In genomic region chrX:93911087-93911840, GRCm38 (mm10) we compare ENCODE assay signal across 8 mouse cellular contexts. TPM values are rescaled to one million over a fixed set of nuclear protein-coding genes. Genes with fewer than 3 reads are reported as not detected.
A peak's percentile ranks its signal among the peaks of the same experiment; 100 is the strongest.
DNase-seq lines count a peak whose midpoint lies in the region; ATAC-seq lines count a peak whose summit lies in the region.

No protein-coding gene starts in this region.

- no peaks in the 10 kb centered on the region for H3K4me1 ChIP-seq in intestine, embryonic 15.5 days (replicated peaks)
- H3K4me1 ChIP-seq in limb, embryonic 12.5 days (replicated peaks) = no peaks in the 10 kb centered on the region
- H3K4me1 ChIP-seq in midbrain, embryonic 13.5 days (replicated peaks) = no peaks in the 10 kb centered on the region
- H3K4me1 ChIP-seq in stomach, embryonic 14.5 days (ENCODE audit: control insufficient read depth, insufficient read depth, low read length) = no peaks in the 10 kb centered on the region

- H3K4me3 ChIP-seq in intestine, embryonic 15.5 days (replicated peaks) = peak overlapping the region; percentile 25
- peak overlapping the region; percentile 28 for H3K4me3 ChIP-seq in limb, embryonic 12.5 days (replicated peaks)
- H3K4me3 ChIP-seq in midbrain, embryonic 13.5 days (replicated peaks) = peak overlapping the region; percentile 26
- 0 out of 2 replicates have a peak overlapping the region, but pooled peaks have one; percentile 10 for H3K4me3 ChIP-seq in stomach, embryonic 14.5 days (ENCODE audit: low read depth, low read length)

- H3K27ac ChIP-seq in intestine, embryonic 15.5 days = no peak overlapping the region
- H3K27ac ChIP-seq in limb, embryonic 12.5 days = no peak overlapping the region
- no peak overlapping the region for H3K27ac ChIP-seq in midbrain, embryonic 13.5 days
- H3K27ac ChIP-seq in stomach, embryonic 14.5 days (ENCODE audit: low read length) = no peak overlapping the region

- DNase-seq in 3134 (ENCODE audit: extremely low read depth, insufficient read length, low spot score) = peak; percentile 49
- DNase-seq in adipocyte (ENCODE audit: low spot score) = peak; percentile 73
- peak; percentile 53 for DNase-seq in embryo, embryonic 11.5 days (ENCODE audit: low read depth, low spot score)

- peak; percentile 89 for ATAC-seq in granulocyte monocyte progenitor cell, adult 5-6 weeks (replicated peaks; ENCODE audit: poor library complexity, severe bottlenecking)
- peak; percentile 87 for ATAC-seq in intestine, embryonic 15.5 days
- peak; percentile 52; the same call in 1 of the 2 replicates for ATAC-seq in limb, embryonic 12.5 days (ENCODE audit: insufficient number of reproducible peaks, insufficient read depth, low FRiP score, low TSS enrichment, low read depth)
- ATAC-seq in midbrain, embryonic 13.5 days = peak; percentile 82
- ATAC-seq in stomach, embryonic 14.5 days (ENCODE audit: insufficient number of reproducible peaks, insufficient read depth, low FRiP score, low read depth) = peak; percentile 85

- H3K36me3 ChIP-seq in intestine, embryonic 15.5 days = no peaks in the 10 kb centered on the region
- H3K36me3 ChIP-seq in limb, embryonic 12.5 days = no peaks in the 10 kb centered on the region
- no peaks in the 10 kb centered on the region for H3K36me3 ChIP-seq in midbrain, embryonic 13.5 days
- H3K36me3 ChIP-seq in stomach, embryonic 14.5 days (ENCODE audit: control insufficient read depth, insufficient read depth, low read length) = no peaks in the 10 kb centered on the region

- no peak overlapping the region for H3K9ac ChIP-seq in intestine, embryonic 15.5 days
- H3K9ac ChIP-seq in limb, embryonic 12.5 days (replicated peaks) = peak overlapping the region; percentile 47; the same call in 1 of the 2 replicates
- no peak overlapping the region for H3K9ac ChIP-seq in midbrain, embryonic 13.5 days (replicated peaks)
- no peak overlapping the region; the same call in 1 of the 2 replicates for H3K9ac ChIP-seq in stomach, embryonic 14.5 days (replicated peaks; ENCODE audit: low read depth, low read length)

- 26% methylated on average over 21 of the region's 21 CpGs for WGBS in intestine, embryonic 15.5 days
- WGBS in limb, embryonic 12.5 days = 20% methylated on average over 21 of the region's 21 CpGs
- 29% methylated on average over 21 of the region's 21 CpGs for WGBS in midbrain, embryonic 13.5 days
- 29% methylated on average over 21 of the region's 21 CpGs for WGBS in stomach, embryonic 14.5 days

- peak overlapping the region; percentile 60 for H3K4me2 ChIP-seq in intestine, embryonic 15.5 days (replicated peaks)
- H3K4me2 ChIP-seq in limb, embryonic 12.5 days = peak overlapping the region; percentile 47
- H3K4me2 ChIP-seq in midbrain, embryonic 13.5 days (replicated peaks) = peak overlapping the region; percentile 52
- H3K4me2 ChIP-seq in stomach, embryonic 14.5 days (replicated peaks; ENCODE audit: low read depth, low read length) = peak overlapping the region; percentile 42; the same call in 1 of the 2 replicates

- H3K9me3 ChIP-seq in intestine, embryonic 15.5 days = no peaks in the 10 kb centered on the region
- H3K9me3 ChIP-seq in limb, embryonic 12.5 days = no peaks in the 10 kb centered on the region
- no peaks in the 10 kb centered on the region for H3K9me3 ChIP-seq in midbrain, embryonic 13.5 days
- no peaks in the 10 kb centered on the region for H3K9me3 ChIP-seq in stomach, embryonic 14.5 days (ENCODE audit: control insufficient read depth, low read depth, low read length)

- H3K27me3 ChIP-seq in intestine, embryonic 15.5 days (replicated peaks) = no peaks in the 10 kb centered on the region
- H3K27me3 ChIP-seq in limb, embryonic 12.5 days = peaks cover 23% of the 10 kb centered on the region
- peaks cover 3% of the 10 kb centered on the region; the same call in 1 of the 2 replicates for H3K27me3 ChIP-seq in midbrain, embryonic 13.5 days
- no peaks in the 10 kb centered on the region for H3K27me3 ChIP-seq in stomach, embryonic 14.5 days (ENCODE audit: control insufficient read depth, insufficient read depth, low read length)

RNA-seq across cellular contexts. Expression of gene AU015836, which starts 57.2 kb away (rescaled TPM):
- total RNA-seq in granulocyte monocyte progenitor cell, adult 5-6 weeks (2014; fragmentation: Nextera tagmentation) = not detected in 2 replicates
- not detected in 2 replicates for total RNA-seq in granulocyte monocyte progenitor cell, adult 5-6 weeks (2017)
- 0.36 and 0.42 TPM in 2 replicates for polyA plus RNA-seq in intestine, embryonic 15.5 days (2015; fragmentation: Nextera tagmentation; extraction: Ambion mirVana)
- not detected in 2 replicates for polyA plus RNA-seq in limb, embryonic 12.5 days (2016; fragmentation: Nextera tagmentation; extraction: Ambion mirVana)
- polyA plus RNA-seq in midbrain, embryonic 13.5 days (2015; fragmentation: Nextera tagmentation; extraction: Ambion mirVana) = not detected in 2 replicates
- 0.17 TPM in 1 of 2 replicates, not detected in the other for polyA plus RNA-seq in stomach, embryonic 14.5 days (2014; fragmentation: Nextera tagmentation; extraction: Ambion mirVana)
